Mouse (Mus musculus): ENCODE results near the gene Rprd1b. TPM values are rescaled to one million over a fixed set of nuclear protein-coding genes. Genes with fewer than 3 reads are reported as not detected.
A peak's percentile ranks its signal among the peaks of the same experiment; 100 is the strongest.

The Rprd1b gene
- polyA plus RNA-seq, 1 experiment from 2014 or later: 39.3 TPM

DNA sequence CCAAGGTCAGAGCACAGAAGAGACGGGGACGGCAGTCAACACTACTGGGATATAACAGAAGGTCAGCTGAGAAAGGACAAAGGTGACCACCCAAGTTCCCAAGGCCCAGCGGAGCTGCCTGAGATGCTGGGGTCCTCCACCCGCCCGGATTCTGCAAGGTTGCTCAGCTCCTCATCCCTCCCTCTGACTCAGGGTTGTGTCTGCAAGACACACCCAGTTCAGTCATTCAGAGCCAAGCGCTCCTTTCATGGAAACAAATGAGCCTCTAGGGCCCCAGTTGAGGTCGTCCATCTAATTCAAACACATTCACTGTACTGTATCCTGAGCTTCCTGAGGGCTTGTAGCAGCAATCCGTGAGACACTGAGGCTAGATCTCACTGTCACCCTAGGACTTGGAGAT lies 126.3 kb downstream of the Rprd1b start:
- no peak overlapping the region for H3K9ac ChIP-seq
- no peaks in the 10 kb centered on the region for H3K27me3 ChIP-seq
- no peaks in the 10 kb centered on the region for H3K36me3 ChIP-seq
- H3K4me2 ChIP-seq: no peak overlapping the region
- H3K4me3 ChIP-seq: no peak overlapping the region
- H3K27ac ChIP-seq: 0 out of 2 replicates have a peak overlapping the region, but pooled peaks have one; percentile 65
- peaks cover 26% of the 10 kb centered on the region for H3K4me1 ChIP-seq
- 0 out of 2 replicates have a peak, but pooled peaks have one; percentile 9 for ATAC-seq (ENCODE audit: insufficient number of reproducible peaks, low FRiP score, low TSS enrichment, low read depth)
- 58% methylated on average over 8 of the region's 8 CpGs for whole genome bisulfite sequencing
- no peaks in the 10 kb centered on the region for H3K9me3 ChIP-seq

DNA sequence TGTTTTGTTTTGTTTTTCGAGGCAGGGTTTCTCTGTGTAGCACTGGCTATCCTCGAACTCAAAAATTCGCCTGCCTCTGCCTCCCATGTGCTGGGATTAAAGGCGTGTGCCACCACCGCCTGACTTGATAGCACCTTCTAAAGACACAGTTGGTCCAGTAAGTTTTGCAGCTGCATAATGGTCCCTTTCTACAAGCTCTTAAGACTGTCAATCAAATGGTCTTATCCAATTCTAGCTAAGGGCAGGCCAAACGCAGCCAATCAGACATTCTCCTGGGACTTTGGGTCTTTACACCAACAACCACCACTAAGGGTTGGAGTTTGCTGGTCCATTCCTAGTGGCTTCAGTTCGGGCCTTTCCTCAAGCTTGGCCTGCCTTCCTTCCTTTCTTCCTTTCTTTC lies 126.8 kb downstream of the Rprd1b start:
- H3K27ac ChIP-seq: no peak overlapping the region
- no peak for ATAC-seq (ENCODE audit: insufficient number of reproducible peaks, low FRiP score, low TSS enrichment, low read depth)
- peaks cover 29% of the 10 kb centered on the region for H3K4me1 ChIP-seq
- no peaks in the 10 kb centered on the region for H3K27me3 ChIP-seq
- no peak overlapping the region for H3K4me3 ChIP-seq
- H3K9ac ChIP-seq: no peak overlapping the region
- no peaks in the 10 kb centered on the region for H3K36me3 ChIP-seq
- no peaks in the 10 kb centered on the region for H3K9me3 ChIP-seq
- H3K4me2 ChIP-seq: no peak overlapping the region
- WGBS: 89% methylated on average over 7 of the region's 7 CpGs

DNA sequence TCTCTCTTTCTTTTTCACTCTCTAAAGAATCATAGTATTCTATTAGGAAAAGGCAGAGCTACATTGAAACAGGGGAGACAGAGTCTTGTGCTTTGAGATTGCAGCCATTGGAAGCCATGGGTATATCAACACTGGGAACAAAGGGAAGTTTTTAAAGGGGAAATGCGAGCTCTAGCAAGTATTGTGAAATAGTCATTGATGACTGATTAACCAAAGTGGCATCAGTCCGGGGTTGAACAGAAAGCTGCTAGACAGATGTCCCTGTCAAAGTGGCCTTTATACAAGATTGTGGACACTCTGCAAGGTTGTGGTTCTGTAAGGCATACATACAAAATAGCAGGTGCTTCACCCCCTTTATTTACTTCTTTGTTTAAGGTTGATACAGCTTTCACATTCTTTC lies 127.3 kb downstream of the Rprd1b start:
- H3K4me2 ChIP-seq: no peak overlapping the region
- no peaks in the 10 kb centered on the region for H3K9me3 ChIP-seq
- no peaks in the 10 kb centered on the region for H3K36me3 ChIP-seq
- WGBS: 80% methylated on average over 2 of the region's 2 CpGs
- H3K27ac ChIP-seq: no peak overlapping the region
- H3K9ac ChIP-seq: no peak overlapping the region
- no peak overlapping the region for H3K4me3 ChIP-seq
- ATAC-seq (ENCODE audit: insufficient number of reproducible peaks, low FRiP score, low TSS enrichment, low read depth): no peak
- H3K27me3 ChIP-seq: no peaks in the 10 kb centered on the region
- peaks cover 29% of the 10 kb centered on the region for H3K4me1 ChIP-seq

DNA sequence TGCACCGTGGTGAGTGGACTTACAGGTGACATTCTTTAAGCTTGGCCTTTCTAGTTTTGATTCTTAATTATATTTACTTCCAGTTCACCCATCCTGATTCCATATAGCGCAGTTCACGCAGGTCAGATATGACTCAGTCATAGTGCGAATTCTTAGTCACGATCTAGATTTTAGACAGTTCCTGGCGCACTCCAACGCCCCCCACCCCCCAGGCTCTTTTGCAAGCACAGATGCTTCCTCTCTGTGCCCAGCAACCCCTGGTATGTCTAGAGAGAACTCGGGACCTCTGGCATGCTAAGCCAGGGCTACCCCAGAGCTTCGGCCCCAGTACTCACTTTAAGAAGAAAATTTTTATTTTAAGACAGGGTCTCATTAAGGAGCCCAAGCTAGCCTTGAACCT lies 128.2 kb downstream of the Rprd1b start:
- H3K9me3 ChIP-seq: no peaks in the 10 kb centered on the region
- H3K9ac ChIP-seq: no peak overlapping the region
- H3K4me3 ChIP-seq: no peak overlapping the region
- ATAC-seq (ENCODE audit: insufficient number of reproducible peaks, low FRiP score, low TSS enrichment, low read depth): no peak
- no peak overlapping the region for H3K27ac ChIP-seq
- no peaks in the 10 kb centered on the region for H3K27me3 ChIP-seq
- H3K4me1 ChIP-seq: peaks cover 29% of the 10 kb centered on the region
- H3K36me3 ChIP-seq: no peaks in the 10 kb centered on the region
- WGBS: 85% methylated on average over 9 of the region's 9 CpGs
- no peak overlapping the region for H3K4me2 ChIP-seq

DNA sequence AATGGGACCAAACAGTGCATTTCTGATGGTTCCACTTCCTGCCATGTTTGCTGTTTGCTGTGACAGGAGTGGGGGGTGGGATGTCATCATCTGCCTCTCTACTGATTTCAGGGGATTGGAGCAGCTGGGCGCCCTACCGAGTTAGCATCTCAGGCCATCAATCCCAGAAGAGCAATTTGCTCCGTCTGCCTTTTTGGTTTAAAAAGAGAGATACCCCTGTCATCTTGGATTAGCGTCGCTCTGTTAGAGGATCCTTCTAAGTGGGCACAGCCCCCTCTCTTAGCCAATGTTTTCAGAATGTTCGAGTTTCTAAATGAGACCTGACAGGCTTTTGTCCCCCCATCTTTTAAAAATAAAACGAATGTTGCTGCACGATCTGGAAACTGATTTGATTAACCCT lies 129.4 kb downstream of the Rprd1b start:
- no peak for ATAC-seq (ENCODE audit: insufficient number of reproducible peaks, low FRiP score, low TSS enrichment, low read depth)
- H3K27ac ChIP-seq: no peak overlapping the region
- WGBS: 74% methylated on average over 8 of the region's 8 CpGs
- H3K4me1 ChIP-seq: peaks cover 25% of the 10 kb centered on the region
- H3K9me3 ChIP-seq: no peaks in the 10 kb centered on the region
- H3K36me3 ChIP-seq: no peaks in the 10 kb centered on the region
- no peak overlapping the region for H3K4me2 ChIP-seq
- H3K9ac ChIP-seq: no peak overlapping the region
- no peaks in the 10 kb centered on the region for H3K27me3 ChIP-seq
- H3K4me3 ChIP-seq: no peak overlapping the region

DNA sequence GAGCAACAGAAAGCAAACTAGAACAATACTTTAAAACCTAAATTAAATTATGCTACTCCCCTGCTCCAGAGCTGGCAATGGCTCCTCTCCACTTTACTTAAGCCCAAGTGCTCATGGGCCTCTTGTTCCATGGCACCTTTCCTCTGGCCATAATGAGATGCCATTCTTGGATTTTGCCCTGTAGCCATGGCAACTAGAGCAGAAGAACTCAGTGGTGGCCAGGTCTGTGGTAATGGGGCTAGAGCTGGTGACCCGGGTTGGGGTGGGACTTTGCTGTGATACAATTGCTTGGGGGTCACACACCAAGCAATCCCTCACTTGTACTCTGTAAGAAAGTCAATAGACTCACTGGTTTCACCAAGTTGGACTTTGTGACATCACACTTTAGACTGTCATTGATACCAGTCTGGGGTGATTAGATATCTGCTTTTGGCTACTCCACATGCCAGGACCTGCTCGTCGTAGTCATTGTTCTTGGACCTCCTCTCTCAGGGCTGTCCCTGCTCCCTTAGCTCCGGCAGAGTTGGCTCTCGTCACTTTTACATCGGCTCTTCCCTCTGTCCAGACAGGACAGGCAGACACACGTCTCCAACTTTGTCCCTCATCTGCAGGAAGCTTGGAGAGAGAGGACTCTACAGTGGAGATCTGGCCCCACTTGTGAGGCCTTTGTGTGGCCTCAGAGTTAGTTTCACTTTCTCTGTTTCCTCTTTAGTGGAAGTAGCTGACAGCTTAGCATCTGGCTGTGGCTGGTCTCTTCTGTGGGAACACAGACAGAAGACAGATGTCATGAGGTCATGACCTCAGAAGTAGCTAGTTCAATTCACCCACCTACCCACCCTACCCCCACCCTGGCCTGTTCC lies 131.3 kb downstream of the Rprd1b start:
- WGBS: 49% methylated on average over 7 of the region's 7 CpGs
- H3K4me1 ChIP-seq: peaks cover 7% of the 10 kb centered on the region
- ATAC-seq (ENCODE audit: insufficient number of reproducible peaks, low FRiP score, low TSS enrichment, low read depth): no peak
- H3K4me3 ChIP-seq: no peak overlapping the region
- H3K36me3 ChIP-seq: no peaks in the 10 kb centered on the region
- no peaks in the 10 kb centered on the region for H3K9me3 ChIP-seq
- no peaks in the 10 kb centered on the region for H3K27me3 ChIP-seq
- no peak overlapping the region for H3K27ac ChIP-seq
- no peak overlapping the region for H3K9ac ChIP-seq
- H3K4me2 ChIP-seq: no peak overlapping the region

DNA sequence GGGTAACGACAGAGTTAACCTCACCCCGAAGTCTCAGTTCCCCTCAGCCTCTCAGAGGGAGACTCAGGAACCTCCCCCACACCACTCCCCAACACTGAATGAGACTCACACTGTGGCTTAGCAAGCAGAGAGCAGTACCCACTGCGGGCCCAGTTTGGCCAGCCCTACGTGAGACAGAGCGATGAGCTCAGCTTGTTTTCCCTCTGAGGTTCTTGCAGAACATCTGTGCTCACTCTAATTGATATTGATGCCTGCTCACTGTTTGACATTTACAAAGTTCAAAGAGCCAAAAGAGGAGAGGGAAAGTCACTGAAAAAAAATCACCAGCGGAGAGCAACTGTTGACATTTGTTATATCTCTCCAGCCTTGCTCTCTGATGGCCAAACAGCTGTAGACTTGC lies 133.5 kb downstream of the Rprd1b start:
- no peak overlapping the region for H3K4me3 ChIP-seq
- 76% methylated on average over 6 of the region's 6 CpGs for WGBS
- no peak overlapping the region for H3K4me2 ChIP-seq
- H3K4me1 ChIP-seq: 0 out of 2 replicates have a peak, but pooled peaks cover 5% of the 10 kb centered on the region
- no peak overlapping the region for H3K9ac ChIP-seq
- H3K27me3 ChIP-seq: no peaks in the 10 kb centered on the region
- H3K36me3 ChIP-seq: no peaks in the 10 kb centered on the region
- no peak overlapping the region for H3K27ac ChIP-seq
- ATAC-seq (ENCODE audit: insufficient number of reproducible peaks, low FRiP score, low TSS enrichment, low read depth): no peak
- no peaks in the 10 kb centered on the region for H3K9me3 ChIP-seq

DNA sequence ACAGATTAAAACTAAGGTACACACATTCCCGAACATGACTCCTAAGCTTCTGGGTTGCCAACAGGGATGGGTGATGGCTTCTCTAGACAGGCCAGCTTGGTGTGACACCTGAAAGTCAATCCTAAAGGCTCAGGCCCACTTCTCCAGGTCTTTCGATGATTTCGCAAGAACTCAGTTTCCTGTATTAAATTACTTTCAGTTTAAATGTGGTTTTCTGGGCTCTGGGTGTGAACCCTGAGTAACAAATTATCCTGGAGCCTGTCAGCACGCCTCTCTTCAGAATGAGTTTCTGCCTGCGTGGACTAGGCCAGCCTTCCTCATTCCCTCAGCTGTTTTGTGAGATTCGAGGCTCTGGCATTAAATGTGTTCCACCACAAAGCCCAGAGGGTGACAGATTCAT lies 134.7 kb downstream of the Rprd1b start:
- no peak overlapping the region for H3K4me2 ChIP-seq
- H3K9ac ChIP-seq: no peak overlapping the region
- no peaks in the 10 kb centered on the region for H3K9me3 ChIP-seq
- peaks cover 12% of the 10 kb centered on the region for H3K4me1 ChIP-seq
- no peaks in the 10 kb centered on the region for H3K36me3 ChIP-seq
- no peak overlapping the region for H3K4me3 ChIP-seq
- no peaks in the 10 kb centered on the region for H3K27me3 ChIP-seq
- WGBS: 48% methylated on average over 6 of the region's 6 CpGs
- no peak overlapping the region for H3K27ac ChIP-seq
- ATAC-seq (ENCODE audit: insufficient number of reproducible peaks, low FRiP score, low TSS enrichment, low read depth): no peak

DNA sequence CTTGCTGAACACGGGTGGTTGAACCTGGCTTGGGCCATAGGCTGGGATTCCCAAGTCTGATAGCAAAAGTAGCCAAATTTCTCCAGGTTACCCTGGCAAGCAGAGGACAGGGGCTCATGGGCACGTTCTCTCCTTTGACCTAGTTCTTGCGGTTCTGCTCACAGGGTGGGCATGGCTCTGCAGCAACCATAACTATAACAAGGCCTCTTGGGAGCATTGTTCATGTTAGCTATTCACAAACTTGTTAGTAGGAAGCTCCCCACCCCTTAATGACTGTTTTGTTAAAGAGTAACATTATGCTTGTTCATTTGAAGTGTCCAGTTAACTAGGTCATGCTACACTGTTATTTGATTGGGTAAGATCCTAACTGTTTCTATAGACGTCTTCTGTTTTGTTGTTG lies 137.5 kb downstream of the Rprd1b start:
- 77% methylated on average over 4 of the region's 4 CpGs for WGBS
- no peaks in the 10 kb centered on the region for H3K36me3 ChIP-seq
- H3K9me3 ChIP-seq: no peaks in the 10 kb centered on the region
- H3K4me1 ChIP-seq: peaks cover 16% of the 10 kb centered on the region
- no peaks in the 10 kb centered on the region for H3K27me3 ChIP-seq
- ATAC-seq (ENCODE audit: insufficient number of reproducible peaks, low FRiP score, low TSS enrichment, low read depth): no peak
- H3K4me3 ChIP-seq: no peak overlapping the region
- no peak overlapping the region for H3K27ac ChIP-seq
- no peak overlapping the region for H3K4me2 ChIP-seq
- no peak overlapping the region for H3K9ac ChIP-seq

DNA sequence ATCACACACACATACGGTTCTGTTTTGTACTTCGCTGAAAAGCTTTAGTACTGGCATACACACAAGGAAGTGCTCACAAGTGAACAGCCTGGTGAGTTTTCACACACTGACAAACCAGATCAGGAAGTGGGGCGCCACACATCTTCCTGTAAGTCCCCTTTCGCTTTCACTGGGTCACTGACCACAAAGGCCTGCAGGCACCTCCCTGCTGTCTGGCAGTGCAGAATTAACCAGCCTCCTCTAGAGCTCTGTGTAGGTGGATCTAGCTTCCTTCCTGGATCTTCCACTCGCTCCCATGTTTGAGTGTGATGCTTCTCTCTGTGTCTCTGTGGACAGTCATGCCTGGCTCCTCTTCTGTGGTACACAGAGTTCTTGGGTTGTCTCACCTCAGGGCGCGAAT lies 138.3 kb downstream of the Rprd1b start:
- 75% methylated on average over 7 of the region's 7 CpGs for WGBS
- no peak for ATAC-seq (ENCODE audit: insufficient number of reproducible peaks, low FRiP score, low TSS enrichment, low read depth)
- peaks cover 16% of the 10 kb centered on the region for H3K4me1 ChIP-seq
- no peaks in the 10 kb centered on the region for H3K9me3 ChIP-seq
- H3K36me3 ChIP-seq: no peaks in the 10 kb centered on the region
- no peak overlapping the region for H3K4me2 ChIP-seq
- H3K4me3 ChIP-seq: no peak overlapping the region
- no peaks in the 10 kb centered on the region for H3K27me3 ChIP-seq
- H3K27ac ChIP-seq: no peak overlapping the region
- H3K9ac ChIP-seq: no peak overlapping the region

DNA sequence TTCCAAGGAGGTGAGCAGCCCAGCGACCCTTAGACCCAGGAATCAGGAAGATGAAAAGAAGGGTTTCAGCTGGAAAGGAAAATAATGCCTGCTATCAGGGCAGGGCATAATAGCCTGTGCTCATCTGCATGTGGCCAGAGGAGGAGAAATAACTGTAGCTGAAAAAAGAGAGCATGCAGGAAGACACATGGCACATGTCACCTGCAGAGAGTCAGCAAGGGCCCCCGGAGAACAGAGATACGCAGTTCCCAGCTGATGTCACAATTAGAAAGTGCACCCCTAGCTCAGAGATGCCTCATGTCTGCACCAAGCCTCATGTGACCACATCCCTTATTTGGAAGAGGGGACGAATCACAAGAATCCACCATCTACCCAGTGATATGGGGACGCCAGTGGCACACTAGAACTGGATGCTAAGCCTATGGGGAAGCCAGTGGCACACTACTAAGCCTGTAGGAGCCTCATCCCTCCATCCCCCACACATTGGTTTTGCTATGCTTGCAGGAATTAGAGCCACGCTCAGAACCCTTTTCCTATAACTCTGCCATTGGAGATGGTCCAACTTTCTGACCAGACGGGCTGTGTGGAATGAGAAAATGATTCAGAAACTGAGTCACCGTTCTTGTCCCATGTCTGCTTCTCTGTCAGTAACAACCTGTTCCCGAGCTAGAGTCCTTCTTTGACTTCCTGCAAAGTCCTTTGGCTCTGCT lies 139.4 kb downstream of the Rprd1b start:
- H3K27ac ChIP-seq: no peak overlapping the region
- no peaks in the 10 kb centered on the region for H3K9me3 ChIP-seq
- no peak overlapping the region for H3K4me3 ChIP-seq
- WGBS: 60% methylated on average over 9 of the region's 9 CpGs
- no peak overlapping the region for H3K9ac ChIP-seq
- H3K4me1 ChIP-seq: peaks cover 16% of the 10 kb centered on the region
- no peak for ATAC-seq (ENCODE audit: insufficient number of reproducible peaks, low FRiP score, low TSS enrichment, low read depth)
- no peaks in the 10 kb centered on the region for H3K36me3 ChIP-seq
- no peak overlapping the region for H3K4me2 ChIP-seq
- no peaks in the 10 kb centered on the region for H3K27me3 ChIP-seq

DNA sequence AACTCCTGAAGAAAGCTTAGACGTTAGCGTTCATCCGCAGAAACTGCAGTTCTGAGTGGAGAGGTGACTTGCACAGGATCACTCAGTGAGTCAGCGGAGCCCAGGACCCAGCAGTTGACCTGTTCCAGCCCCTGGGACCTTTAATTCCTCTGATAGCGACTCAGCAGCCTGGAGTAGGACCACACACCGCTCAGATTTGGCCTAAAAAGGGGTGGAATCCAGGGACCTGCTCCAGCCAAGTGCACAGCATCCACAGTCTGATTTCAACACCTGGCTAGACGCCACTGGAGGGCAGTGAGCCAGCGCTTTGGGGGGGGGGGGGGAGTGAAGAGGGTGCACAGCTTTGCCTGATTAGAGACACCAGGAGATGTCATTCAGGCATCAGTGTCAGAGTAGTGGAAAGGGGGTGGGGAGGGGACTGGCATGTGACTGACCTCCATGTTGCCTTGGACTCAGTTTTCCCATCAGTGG lies 140.5 kb downstream of the Rprd1b start:
- Histone ChIP-seq H3K27me3 (no peaks in the 10 kb centered on the region), H3K9ac (no peak overlapping the region), H3K9me3 (no peaks in the 10 kb centered on the region), H3K4me2 (no peak overlapping the region), H3K4me1 (peaks cover 16% of the 10 kb centered on the region), H3K36me3 (no peaks in the 10 kb centered on the region), H3K27ac (no peak overlapping the region), H3K4me3 (no peak overlapping the region)
- ATAC-seq (ENCODE audit: insufficient number of reproducible peaks, low FRiP score, low TSS enrichment, low read depth): peak; percentile 10; the same call in 1 of the 2 replicates
- WGBS: 51% methylated on average over 8 of the region's 8 CpGs

Data from limb, embryonic 15.5 days (tissue).